Mouse (Mus musculus) kidney, postnatal 0 days (tissue): ENCODE measurements around the gene Slc39a11. TPM values are rescaled to one million over a fixed set of nuclear protein-coding genes. Genes with fewer than 3 reads are reported as not detected.

Source experiments
- ATAC-seq: fragments of 200-750 bp; cut with Nextera tagmentation; replicated peaks from 2 replicates; pipeline ENCODE4 v1.8.0; 2017; ENCODE audit warnings: low read depth, moderate number of reproducible peaks, moderate TSS enrichment, moderate library complexity; ENCODE audit not compliant: low FRiP score
- DNase-seq: peaks from one replicate; pipeline ENCODE4 v3.0.0-alpha.2; 2016; ENCODE audit warnings: low spot score
- H3K27ac ChIP-seq: fragments of 300-500 bp; sonication (generic); 2 replicates; pipeline ENCODE4 v1.5.1; 2014; ENCODE audit warnings: mild to moderate bottlenecking
- H3K27me3 ChIP-seq: fragments of 300-500 bp; sonication (generic); 2 replicates; pipeline ENCODE4 v1.6.1; 2014; ENCODE audit warnings: low read length, mixed read lengths; ENCODE audit not compliant: insufficient read depth
- H3K36me3 ChIP-seq: fragments of 300-500 bp; sonication (generic); 2 replicates; pipeline ENCODE4 v1.6.1; 2014; ENCODE audit warnings: low read length, mixed read lengths; ENCODE audit not compliant: insufficient read depth
- H3K4me1 ChIP-seq: fragments of 300-500 bp; sonication (generic); replicated peaks from 2 replicates; pipeline ENCODE4 v1.6.1; 2014; ENCODE audit warnings: antibody characterized with exemption, low read length, mixed read lengths; ENCODE audit not compliant: insufficient read depth
- H3K4me2 ChIP-seq: fragments of 300-500 bp; sonication (generic); 2 replicates; pipeline ENCODE4 v1.6.1; 2014; ENCODE audit warnings: mild to moderate bottlenecking, low read length, moderate library complexity, mixed read lengths
- H3K4me3 ChIP-seq: fragments of 300-500 bp; sonication (generic); replicated peaks from 2 replicates; pipeline ENCODE4 v1.5.1; 2014; ENCODE audit warnings: low read depth, low read length
- H3K9ac ChIP-seq: fragments of 300-500 bp; sonication (generic); 2 replicates; pipeline ENCODE4 v1.6.1; 2014; ENCODE audit warnings: low read depth, low read length
- H3K9me3 ChIP-seq: fragments of 300-500 bp; sonication (generic); replicated peaks from 2 replicates; pipeline ENCODE4 v1.6.1; 2016; ENCODE audit warnings: low read length, inconsistent platforms, mixed read lengths
- CTCF ChIP-seq: IDR thresholded peaks from 2 replicates; pipeline ENCODE4 v1.5.1; 2016; ENCODE audit warnings: antibody characterized with exemption, low read depth, mild to moderate bottlenecking, moderate library complexity
- WGBS: fragments of 180-500 bp; shearing (Covaris S2); extraction: QIAGEN DNeasy Blood & Tissue Kit; methylation state at CpG from one replicate; pipeline ENCODE4 v1.1.7; 2014; 5-methylcytosine and 5-hydroxymethylcytosine counted together
- polyA plus RNA-seq: library from polyadenylated mRNA; unstranded; fragments of >200 nt; fragmentation: Nextera tagmentation; extraction: Ambion mirVana; gene quantifications from 2 replicates; pipeline ENCODE4 v1.2.1, GENCODE M21; 2015

Slc39a11 gene
- polyA plus RNA-seq, 1 experiment from 2014 or later = 23.3 TPM

- peak; percentile 97 for TF ChIP-seq CTCF
- Histone ChIP-seq H3K9ac (no peak overlapping the region), H3K4me3 (no peak overlapping the region), H3K27ac (no peak overlapping the region), H3K27me3 (no peaks in the 10 kb centered on the region), H3K4me2 (no peak overlapping the region), H3K9me3 (no peaks in the 10 kb centered on the region), H3K36me3 (0 out of 2 replicates have a peak, but pooled peaks cover 10% of the 10 kb centered on the region), H3K4me1 (peaks cover 10% of the 10 kb centered on the region; the same call in 1 of the 2 replicates)
- WGBS = 2% methylated on average over 15 of the region's 15 CpGs
- ATAC-seq (no peak), DNase-seq (peak; percentile 89)
These were observed 1.7 kb downstream of the Slc39a11 start for GRCm38 (mm10) chr11:113648152-113648551.

- no peak for ATAC-seq
- Histone ChIP-seq H3K27ac (no peak overlapping the region), H3K27me3 (no peaks in the 10 kb centered on the region), H3K36me3 (no peaks in the 10 kb centered on the region), H3K4me3 (no peak overlapping the region), H3K9ac (no peak overlapping the region), H3K9me3 (no peaks in the 10 kb centered on the region), H3K4me2 (no peak overlapping the region), H3K4me1 (peaks cover 6% of the 10 kb centered on the region; the same call in 1 of the 2 replicates)
- TF ChIP-seq CTCF = peak; percentile 17; the same call in 1 of the 2 replicates
- no peak for DNase-seq
- 96% methylated on average over 3 of the region's 3 CpGs for WGBS
These were observed 4.7 kb downstream of the Slc39a11 start for GRCm38 (mm10) chr11:113645181-113645580.

- DNase-seq (no peak), ATAC-seq (no peak)
- no peaks in the 10 kb centered on the region for H3K27me3 ChIP-seq
- no peak overlapping the region for H3K27ac ChIP-seq
- H3K4me1 ChIP-seq = no peaks in the 10 kb centered on the region
- H3K4me2 ChIP-seq = no peak overlapping the region
- H3K9ac ChIP-seq = no peak overlapping the region
- H3K9me3 ChIP-seq = no peaks in the 10 kb centered on the region
- TF ChIP-seq CTCF = no peak
- 88% methylated on average over 12 of the region's 12 CpGs for WGBS
- no peaks in the 10 kb centered on the region for H3K36me3 ChIP-seq
- no peak overlapping the region for H3K4me3 ChIP-seq
These were observed 11.2 kb downstream of the Slc39a11 start for GRCm38 (mm10) chr11:113638680-113639079.

- ATAC-seq (no peak), DNase-seq (no peak)
- H3K27me3 ChIP-seq = no peaks in the 10 kb centered on the region
- no peaks in the 10 kb centered on the region for H3K36me3 ChIP-seq
- no peaks in the 10 kb centered on the region for H3K4me1 ChIP-seq
- H3K4me3 ChIP-seq = no peak overlapping the region
- WGBS = 64% methylated on average over 10 of the region's 10 CpGs
- no peak for TF ChIP-seq CTCF
- H3K9me3 ChIP-seq = no peaks in the 10 kb centered on the region
- no peak overlapping the region for H3K27ac ChIP-seq
- no peak overlapping the region for H3K9ac ChIP-seq
- H3K4me2 ChIP-seq = no peak overlapping the region
These were observed 15.2 kb downstream of the Slc39a11 start for GRCm38 (mm10) chr11:113634699-113635121.

- Histone ChIP-seq H3K9ac (no peak overlapping the region), H3K9me3 (no peaks in the 10 kb centered on the region), H3K4me3 (no peak overlapping the region), H3K36me3 (no peaks in the 10 kb centered on the region), H3K4me1 (no peaks in the 10 kb centered on the region), H3K27me3 (no peaks in the 10 kb centered on the region), H3K4me2 (no peak overlapping the region), H3K27ac (no peak overlapping the region)
- ATAC-seq = no peak
- TF ChIP-seq CTCF = no peak
- WGBS = 94% methylated on average over 5 of the region's 5 CpGs
- DNase-seq = no peak
These were observed 16.5 kb downstream of the Slc39a11 start for GRCm38 (mm10) chr11:113633398-113633797.

- Histone ChIP-seq H3K9me3 (no peaks in the 10 kb centered on the region), H3K4me1 (no peaks in the 10 kb centered on the region), H3K4me3 (no peak overlapping the region), H3K4me2 (no peak overlapping the region), H3K27ac (no peak overlapping the region), H3K9ac (no peak overlapping the region), H3K27me3 (no peaks in the 10 kb centered on the region), H3K36me3 (no peaks in the 10 kb centered on the region)
- WGBS = 75% methylated on average over 7 of the region's 7 CpGs
- no peak for DNase-seq
- TF ChIP-seq CTCF = peak; percentile 28; the same call in 1 of the 2 replicates
- ATAC-seq = no peak
These were observed 17.6 kb downstream of the Slc39a11 start for GRCm38 (mm10) chr11:113632303-113632702.

GRCm38 (mm10) chr11:113631862-113632261 lies 18.0 kb downstream of the Slc39a11 start:
- no peaks in the 10 kb centered on the region for H3K9me3 ChIP-seq
- DNase-seq (no peak), ATAC-seq (no peak)
- H3K27ac ChIP-seq = no peak overlapping the region
- H3K36me3 ChIP-seq = no peaks in the 10 kb centered on the region
- no peaks in the 10 kb centered on the region for H3K4me1 ChIP-seq
- no peak overlapping the region for H3K4me2 ChIP-seq
- 44% methylated on average over 8 of the region's 8 CpGs for WGBS
- no peak overlapping the region for H3K9ac ChIP-seq
- no peak overlapping the region for H3K4me3 ChIP-seq
- TF ChIP-seq CTCF = no peak
- H3K27me3 ChIP-seq = no peaks in the 10 kb centered on the region
